Mouse (Mus musculus): Measurements from ENCODE around the gene Thap3. TPM values are rescaled to one million over a fixed set of nuclear protein-coding genes. Genes with fewer than 3 reads are reported as not detected.
"Not testable (repeated sequence)": the region's sequence is repeated elsewhere in the genome, so short reads cannot be mapped to it uniquely, and the experiment has no call there.

Thap3 gene
- total RNA-seq (2021): 10 to 100 TPM; 34.1 to 34.4 TPM
- long read RNA-seq, experiment 1, partial matches to known transcripts: 28 of 32 reads
- long read RNA-seq, experiment 1, other reads (novel, unspliced or antisense): 1 of 32 reads
- long read RNA-seq, experiment 2, transcript Thap3-201 (4 exons, 1,124 nt): major isoform, 7 of 32 reads
- long read RNA-seq, experiment 2, partial matches to known transcripts: 20 of 32 reads
- long read RNA-seq, experiment 2, other reads (novel, unspliced or antisense): 1 of 32 reads

DNA sequence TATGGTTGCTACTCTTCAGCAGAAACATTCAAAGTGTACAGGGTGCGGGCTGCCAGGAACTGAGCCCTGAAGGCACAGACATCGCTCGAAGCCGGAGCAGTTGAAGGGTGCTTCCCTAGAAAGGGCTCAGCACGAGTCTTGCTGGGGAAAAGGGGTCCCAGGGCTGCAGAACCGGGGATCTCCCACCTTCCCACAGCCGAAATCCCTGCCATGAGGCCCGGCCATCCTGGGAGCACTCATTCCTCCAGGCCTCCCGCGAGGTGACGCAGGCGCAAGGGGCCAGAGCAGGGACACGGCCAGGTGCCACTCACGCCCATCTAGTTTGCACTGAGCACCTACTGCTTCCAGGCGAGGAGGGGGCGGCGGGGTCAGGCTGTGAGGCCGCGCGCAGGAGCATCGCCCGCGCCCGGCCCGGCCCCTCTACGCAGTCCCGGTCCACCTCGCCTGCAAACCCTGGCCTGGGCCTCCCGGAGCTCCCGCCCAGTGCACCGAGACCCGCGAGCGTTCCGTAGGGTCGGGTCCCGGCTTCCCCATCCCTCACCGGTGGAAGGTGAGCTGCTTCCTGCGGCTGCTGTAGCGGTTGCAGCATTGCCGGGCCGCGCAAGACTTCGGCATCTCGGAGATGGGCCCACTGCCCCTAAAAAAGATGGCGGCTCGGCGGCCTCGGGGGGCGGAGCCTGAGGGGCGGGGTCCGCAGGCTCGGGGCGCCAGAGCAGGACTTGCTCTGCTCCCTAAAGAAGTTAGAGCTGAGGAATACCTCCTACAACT lies at the start of gene Thap3:
Gene Thap3, minus strand, starts transcription at position 656 of the 768 bp plus-strand sequence.
- peak; percentile 86 for DNase-seq

DNA sequence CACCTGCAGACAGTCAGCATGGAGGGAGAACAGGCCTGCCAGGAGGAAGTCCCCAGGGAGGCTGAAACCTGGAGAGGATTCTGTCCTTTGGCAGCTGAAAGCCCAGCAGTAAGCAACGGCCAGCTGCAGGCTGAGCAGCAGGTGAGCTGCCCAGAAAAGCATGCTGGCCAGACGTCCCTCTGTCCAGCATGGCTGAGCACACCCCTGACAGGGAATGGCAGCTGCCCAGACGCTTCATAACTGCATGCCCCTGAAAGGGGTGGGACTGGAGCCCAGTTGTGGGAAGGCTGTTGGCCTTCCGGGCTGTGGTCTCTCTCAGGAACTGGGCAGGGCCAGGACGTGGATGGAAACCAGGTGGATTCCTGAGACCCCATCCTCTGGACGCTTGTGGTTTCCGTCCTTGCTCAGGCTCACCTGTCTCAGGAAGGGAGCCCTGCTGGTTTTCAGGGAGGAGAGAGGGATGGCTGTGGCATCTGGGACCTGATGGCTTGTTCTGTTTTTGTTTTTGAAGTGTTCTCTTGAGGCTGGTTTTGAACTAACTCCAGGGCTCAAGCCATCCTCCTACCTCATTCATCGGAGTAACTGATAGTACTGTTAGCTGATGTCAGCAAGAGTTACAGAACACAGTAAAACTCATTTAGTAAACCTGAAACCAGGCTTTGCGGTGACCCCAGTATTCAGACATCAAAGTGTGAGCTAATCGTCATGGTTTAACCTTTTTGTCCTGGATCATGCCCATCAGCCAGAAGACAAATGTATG lies 49.6 kb upstream of the Thap3 start, which contains the start of gene Tas1r1:
Gene Tas1r1, minus strand, starts transcription at position 344 of the 760 bp plus-strand sequence.
- peak; percentile 36 for DNase-seq

DNA sequence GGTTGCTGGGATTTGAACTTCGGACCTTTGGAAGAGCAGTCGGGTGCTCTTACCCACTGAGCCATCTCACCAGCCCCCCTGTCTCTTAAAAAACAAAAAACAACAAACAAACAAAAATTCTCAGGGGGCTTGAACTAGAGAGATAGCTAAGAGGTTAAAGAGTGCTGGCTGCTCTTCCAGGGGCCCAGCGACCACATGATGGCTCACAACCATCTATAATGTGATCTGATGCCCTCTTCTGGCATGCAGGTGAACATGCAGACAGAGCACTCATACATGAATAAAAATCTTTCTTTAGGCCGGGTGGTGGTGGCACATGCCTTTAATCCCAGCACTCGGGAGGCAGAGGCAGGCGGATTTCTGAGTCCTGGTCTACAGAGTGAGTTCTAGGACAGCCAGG lies 47.7 kb upstream of the Thap3 start:
- DNase-seq: not testable (repeated sequence)

DNA sequence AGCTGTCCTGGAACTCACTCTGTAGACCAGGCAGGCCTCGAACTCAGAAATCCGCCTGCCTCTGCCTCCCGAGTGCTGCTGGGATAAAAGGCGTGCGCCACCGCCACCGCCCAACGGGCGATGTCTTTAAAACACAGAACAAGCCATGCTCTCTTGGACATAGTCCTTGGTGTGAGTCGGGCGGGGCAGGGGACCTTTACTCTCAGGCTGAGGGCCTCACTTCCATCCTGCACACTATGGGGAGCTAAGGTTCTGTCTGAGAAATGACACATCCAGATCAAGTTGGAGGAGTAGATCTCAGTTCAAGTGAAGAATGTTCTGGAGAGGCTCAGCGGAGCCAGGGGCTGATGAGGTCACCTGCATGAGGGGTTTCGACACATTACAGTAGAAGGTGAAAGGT lies 44.1 kb upstream of the Thap3 start:
- DNase-seq: no peak

DNA sequence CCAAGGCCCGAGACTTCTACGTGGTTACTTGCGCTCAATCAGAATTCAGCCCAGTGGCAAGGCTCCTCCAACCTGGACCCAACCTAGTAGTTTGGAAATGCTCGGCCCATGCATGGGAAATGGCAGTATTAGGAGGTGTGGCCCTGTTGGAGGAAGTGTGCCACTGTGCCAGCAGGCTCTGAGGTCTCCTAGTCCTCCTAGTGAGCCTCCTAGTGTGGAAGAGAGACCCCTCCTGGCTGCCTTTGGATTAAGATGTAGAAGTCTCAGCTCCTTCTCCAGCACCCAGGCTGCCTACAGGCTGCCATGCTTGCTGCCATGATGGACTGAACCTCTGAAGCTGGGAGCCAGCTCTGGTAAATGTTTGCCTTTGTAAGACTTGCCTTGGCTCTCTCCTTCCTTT lies 41.2 kb upstream of the Thap3 start:
- no peak for DNase-seq

DNA sequence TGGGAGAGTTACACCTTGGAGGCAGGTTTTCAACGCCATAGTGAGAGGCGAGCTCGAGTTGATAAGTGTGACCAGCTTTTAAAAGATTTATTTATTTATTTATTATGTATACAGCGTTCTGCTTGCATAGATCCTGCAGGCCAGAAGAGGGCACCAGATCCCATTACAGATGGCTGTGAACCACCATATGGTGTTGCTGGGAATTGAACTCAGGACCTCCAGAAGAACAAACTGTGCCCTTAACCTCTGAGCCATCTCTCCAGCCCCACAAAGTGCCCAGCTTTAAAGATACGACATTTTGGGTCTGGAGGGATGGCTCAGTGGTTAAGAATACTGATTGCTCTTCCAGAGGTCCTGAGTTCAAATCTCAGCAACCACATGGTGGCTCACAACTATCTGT lies 40.3 kb upstream of the Thap3 start:
- DNase-seq: no peak

DNA sequence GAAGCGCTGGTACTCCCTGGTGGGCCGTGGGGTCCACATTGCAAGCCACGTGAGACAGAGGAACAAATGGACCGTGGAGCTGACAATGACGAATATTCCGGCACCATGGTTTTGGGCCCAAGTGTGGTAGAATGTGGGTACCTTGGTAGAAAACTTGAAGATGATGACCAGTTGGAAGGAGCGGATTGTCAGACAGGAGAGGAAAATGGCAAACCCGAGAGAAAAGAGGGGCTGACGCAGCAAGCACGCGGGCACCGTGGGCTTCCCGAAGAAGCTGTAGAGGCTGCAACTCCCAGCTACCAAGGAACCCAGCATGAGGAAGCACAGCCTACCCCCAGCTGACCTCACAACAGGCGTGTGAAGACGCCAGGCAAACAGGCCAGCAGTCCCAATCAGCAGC lies 39.7 kb upstream of the Thap3 start:
- no peak for DNase-seq

DNA sequence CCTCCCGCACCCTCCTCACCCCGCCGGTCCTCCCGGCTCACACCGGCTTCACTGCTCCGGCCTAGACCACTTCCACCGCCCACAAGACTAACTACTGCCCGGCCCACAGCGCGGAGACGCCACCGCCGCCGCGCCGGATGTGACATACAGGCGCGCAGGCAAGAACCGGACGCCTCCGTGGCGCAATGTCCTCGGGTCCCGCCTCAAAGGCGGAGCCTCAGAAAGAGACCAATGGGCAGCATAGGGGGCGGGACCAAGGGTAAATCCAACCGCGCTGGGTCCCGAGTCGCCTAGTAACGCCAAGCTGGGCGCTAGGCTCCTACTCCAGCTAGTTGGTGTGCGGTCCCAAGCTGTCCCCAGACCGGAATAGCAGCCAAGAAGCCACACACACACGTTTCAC lies 38.7 kb upstream of the Thap3 start, which contains the start of gene Zbtb48:
Gene Zbtb48, minus strand, starts transcription at position 148 of the 400 bp plus-strand sequence.
- peak; percentile 91 for DNase-seq

DNA sequence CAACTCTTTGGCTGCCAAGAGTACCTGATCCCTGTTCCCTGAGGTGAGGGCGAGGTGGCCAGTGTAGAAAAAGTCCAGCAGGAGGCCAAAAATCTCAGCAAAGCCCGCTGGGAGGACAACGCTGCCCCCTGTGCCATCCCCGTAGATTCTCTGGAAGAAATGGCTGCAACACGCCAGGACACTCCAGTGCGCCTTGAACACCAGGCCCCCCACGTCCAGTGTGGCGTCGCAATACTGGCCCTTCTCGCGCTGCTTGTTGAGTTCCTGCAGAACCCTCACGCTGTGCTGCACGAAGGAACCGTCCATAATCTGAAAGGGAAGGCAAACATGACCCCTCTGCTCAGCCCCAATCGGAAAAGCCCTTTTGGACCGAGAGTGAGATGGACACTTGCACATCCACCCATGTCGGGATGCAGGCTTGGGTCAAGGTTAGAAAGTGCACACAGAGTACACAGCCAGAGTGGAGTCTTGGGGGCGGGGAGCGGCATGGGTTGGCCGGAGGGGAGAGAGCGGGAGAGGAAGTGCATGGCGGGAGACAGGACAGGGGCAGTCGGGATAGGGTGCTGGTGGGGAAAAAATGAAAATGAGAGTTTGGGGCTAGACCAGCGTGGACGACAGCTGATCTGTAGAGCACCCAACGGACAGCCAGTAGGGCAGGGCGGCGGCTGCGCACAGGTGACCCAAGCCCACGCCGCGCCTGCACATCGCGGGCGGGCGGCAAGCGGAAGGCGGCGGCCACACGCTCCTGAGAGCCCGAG lies 38.1 kb upstream of the Thap3 start:
- peak; percentile 29 for DNase-seq

DNA sequence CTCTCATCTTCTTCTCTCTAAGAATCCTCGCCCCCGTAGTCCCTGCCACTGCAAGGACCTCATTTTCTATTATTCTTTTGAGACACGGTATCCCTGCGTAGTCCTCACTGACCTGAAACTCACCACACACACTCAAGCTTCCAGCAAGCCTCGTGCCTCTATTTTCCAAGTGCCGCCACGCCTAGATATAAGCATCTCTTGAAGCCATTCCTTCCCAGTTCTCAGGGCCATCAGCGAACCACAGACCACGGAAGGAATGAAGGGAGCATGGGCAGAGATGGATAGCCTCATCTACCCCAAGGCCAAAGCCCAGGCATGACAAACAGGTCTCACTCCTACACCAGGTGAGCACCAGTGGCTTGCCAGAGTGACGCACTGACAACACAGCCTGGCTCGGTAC lies 35.7 kb upstream of the Thap3 start:
- no peak for DNase-seq

DNA sequence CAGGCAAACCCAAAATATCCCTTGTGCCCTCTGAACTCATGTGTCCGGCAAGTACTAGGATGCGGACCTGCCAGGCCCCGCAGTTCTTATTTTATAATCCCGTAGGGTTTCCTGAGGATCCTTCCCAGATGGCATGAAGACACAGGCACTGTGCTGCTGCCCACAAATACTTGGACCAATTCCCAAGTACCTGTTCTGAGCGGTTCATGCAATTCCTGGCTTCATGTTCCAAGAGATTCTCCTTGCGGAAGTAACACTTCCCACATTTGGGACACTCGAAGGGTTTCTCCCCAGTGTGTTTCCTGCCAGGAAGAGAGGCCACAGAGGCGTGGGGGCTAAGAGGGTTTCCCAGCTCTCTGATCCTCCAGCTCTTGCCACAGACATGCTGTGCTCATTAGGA lies 33.7 kb upstream of the Thap3 start:
- no peak for DNase-seq

DNA sequence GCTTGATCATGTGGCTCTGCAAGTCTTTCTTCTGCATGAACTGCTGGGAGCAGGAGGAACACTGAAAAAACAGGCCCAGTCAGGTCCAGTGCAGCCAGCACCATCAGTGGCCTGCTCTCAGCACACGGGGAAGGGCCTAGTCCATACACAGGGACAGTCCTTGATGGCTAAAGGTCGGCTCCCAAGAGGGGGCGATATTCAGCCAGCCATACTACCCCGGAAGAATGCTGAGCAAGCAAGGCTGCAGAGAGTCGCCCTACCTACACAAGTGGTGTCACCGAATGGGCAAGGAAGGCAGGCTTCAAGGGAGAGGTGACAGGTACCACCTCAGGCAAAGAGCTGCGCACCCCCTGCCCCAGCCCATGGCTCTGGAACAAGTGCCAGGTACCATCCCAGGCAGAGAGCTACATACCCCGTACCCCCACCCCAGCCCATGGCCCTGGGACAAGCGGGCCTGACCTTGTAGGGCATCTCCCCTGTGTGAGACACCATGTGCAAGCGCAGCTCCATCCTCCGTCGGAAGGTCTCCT lies 32.8 kb upstream of the Thap3 start:
- DNase-seq: no peak

DNA sequence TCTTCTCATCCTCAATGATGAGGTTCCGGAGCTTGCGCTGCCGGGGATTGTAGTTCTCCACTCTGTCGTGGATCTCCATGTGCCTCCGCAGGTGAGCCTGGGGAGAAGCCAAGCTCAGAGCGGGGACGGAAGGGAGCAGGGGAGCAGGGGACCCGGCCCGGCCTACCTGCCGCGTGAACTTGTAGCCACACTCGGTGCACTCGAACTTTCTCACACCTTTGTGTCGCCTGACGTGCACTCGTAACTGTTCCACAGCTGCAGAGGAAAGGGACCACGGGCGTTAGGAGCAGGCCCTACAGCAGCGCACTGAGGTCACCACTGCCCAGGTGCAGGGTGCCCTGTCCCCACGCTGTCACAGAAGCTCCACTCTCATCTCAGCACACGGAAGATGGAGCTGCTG lies 31.2 kb upstream of the Thap3 start:
- DNase-seq: no peak

DNA sequence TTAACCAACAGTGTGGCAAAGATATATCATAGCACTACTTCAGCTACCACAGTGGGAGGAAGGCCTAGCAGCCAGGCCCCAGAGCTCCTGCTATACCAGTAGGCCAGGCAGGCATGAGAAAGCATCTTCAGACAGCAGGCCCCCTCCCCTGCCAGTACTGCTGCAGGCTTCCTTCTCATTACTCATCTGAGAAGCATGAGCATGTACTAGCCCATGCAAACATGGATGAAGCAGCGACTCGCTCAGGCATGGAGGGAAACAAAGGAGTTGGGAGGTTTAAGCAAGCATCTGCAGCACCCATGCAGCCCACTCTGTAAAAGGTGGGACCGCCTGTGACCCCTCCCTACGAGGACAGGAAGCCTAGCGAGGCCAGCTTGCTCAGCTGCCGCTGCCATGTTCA lies 30.3 kb upstream of the Thap3 start:
- no peak for DNase-seq

DNA sequence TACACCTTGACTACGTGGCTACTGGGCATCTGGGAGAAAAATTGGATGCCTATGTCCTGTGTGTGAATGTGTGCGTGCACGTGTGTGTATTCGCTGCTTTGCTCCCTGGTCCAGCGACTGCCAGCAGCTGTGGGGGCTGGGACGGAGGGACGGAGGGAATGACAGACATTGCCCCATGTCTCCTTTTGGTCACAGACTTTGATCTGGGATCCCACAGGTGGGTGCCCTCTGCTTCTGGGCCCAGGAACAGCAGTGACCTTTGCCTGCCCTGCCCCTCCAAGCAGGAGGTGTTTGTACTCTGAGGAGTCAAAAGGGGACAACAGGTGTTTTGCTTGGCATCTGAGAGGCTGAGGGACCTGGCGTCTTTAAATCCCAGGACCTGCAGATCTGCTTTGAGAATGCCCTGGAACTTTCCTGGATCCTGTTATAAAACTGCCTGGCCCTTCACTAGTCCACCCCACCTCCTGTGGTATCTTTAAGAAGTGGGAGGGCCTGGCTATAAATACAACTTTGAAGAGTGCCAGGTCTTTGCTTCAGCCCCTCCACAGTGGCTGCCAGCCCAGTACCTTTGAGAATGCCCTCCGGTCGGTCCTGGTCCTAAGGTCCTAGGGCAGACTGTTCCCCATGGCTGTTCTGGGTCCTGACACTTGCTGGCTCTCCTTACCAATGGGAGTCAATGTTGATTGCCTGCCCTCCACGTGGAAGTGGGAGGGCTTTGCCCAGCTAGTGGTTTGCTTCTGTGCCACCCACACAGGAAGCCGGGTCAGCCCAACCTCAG lies 24.4 kb upstream of the Thap3 start:
- no peak for DNase-seq

DNA sequence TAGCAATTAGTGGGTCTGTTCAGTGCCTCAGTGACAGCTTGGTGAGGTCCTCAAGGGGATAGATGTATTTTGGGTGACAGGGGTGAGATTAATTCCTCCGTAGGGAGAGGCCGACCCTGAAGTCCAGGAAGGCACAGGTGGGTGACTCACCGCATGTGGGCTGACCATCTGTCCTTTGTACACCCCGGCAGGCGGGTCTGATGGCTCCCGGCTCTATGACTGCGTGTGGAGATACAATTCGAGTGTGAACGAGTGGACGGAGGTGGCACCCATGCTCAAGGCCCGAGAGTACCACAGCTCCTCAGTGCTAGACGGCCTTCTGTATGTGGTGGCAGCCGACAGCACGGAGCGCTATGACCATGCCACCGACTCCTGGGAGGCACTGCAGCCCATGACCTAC lies 23.3 kb upstream of the Thap3 start:
- DNase-seq: no peak

DNA sequence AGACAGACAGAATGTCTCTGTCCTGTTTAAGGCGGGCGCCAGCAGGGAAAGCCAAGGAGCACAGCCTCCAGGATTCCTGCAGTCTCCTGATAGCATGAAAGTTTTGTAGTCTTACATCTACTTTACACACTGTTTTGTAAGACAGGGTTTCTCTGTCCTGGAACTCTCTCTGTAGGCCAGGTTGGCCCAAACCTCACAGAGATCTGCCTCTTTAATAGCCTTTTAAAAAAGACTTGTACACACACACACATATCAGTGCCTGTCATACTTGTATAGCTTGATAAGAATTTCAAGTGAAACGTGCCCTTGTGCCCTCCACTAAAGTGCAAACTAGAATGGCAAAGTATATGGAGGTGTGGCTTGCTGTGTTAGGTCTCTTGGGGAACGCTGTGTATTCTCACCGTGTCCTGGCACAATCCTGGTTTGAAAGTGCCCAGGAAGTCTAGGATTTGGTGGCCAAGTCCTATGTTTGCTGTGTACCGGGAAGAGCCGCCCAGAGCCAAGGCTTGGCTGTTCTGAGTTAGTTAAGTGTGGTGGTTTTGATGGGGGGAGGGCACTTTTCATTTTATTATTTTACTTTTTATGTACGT lies 22.5 kb upstream of the Thap3 start:
- no peak for DNase-seq

DNA sequence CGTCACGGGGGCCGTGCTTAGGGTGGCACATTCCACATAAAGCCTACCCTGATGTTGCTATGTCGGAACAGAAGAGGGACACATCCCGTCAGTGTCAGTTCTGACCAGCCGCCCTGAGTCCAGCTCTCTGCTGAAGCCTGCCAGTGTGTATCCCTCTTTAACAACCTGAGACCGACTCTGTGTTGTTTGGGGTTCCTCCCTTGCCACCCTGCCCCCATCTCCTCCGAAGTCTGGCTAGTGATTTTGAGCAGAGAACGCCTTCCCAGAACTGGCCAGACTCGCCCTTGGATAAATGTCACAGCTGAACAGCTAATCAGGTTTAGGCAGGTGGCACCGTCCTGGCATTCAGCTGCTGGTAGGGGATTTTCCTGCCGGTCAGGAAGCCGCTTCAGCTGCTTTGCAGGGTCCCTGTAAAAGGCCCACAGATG lies 21.9 kb upstream of the Thap3 start:
- DNase-seq: no peak

DNA sequence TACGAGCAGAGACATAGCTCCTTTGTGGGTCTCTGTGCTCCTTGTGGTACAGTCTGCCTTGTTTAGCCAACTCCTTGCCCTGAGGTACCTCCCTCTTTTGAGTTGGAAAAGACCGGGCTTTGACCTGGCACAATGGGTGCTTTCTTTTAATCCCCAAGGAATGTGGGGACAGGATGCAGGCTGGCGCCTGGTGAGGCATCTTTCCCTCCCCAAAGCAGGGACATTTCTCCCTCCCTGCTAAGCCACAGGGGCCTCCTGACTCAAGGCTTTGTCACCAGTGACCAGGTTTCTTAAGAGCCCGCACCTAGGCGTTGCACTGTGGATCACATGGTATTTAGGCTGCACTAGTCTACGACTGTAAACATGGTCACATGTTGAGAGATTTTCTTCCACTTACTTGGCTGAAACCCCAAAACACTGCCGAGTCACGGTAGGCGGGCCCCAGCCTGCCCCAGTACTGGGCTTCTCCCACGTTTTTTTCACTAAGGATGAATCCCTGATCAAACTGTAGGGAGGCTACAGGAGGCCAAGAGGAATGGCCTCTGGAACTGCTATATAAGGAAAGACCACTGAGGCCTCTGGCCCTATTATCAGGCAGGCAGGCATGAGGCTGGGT lies 21.4 kb upstream of the Thap3 start:
- no peak for DNase-seq
